23 mouse cellular contexts compared by ENCODE assay signal in genomic region chr4:137753199-137753598, GRCm38 (mm10). TPM values are rescaled to one million over a fixed set of nuclear protein-coding genes. Genes with fewer than 3 reads are reported as not detected.
"Had no signal": no experiment of that assay in that cellular context is flagged by ENCODE, and none has a peak within 500 bp of the region (broad histone marks: within the 10 kb centered on the region; RNA-seq: fewer than 3 reads in every experiment).

No protein-coding gene starts in this region.

- H3K4me3 ChIP-seq: layer of hippocampus, adult 2 months; left cerebral cortex, adult 2 months; lung, embryonic 15.5 days; midbrain, embryonic 10.5 days; midbrain, embryonic 13.5 days; myocyte; neural tube, embryonic 13.5 days; stomach, embryonic 15.5 days had no signal

- ATAC-seq: midbrain, embryonic 16.5 days had no signal

- H3K27ac ChIP-seq: kidney, postnatal 0 days; layer of hippocampus, adult 2 months; left cerebral cortex, adult 2 months; lung, embryonic 15.5 days; midbrain, embryonic 10.5 days; midbrain, embryonic 13.5 days; neural tube, embryonic 13.5 days; stomach, embryonic 15.5 days had no signal

- H3K9ac ChIP-seq: lung, embryonic 15.5 days; midbrain, embryonic 13.5 days; neural tube, embryonic 13.5 days; stomach, embryonic 15.5 days had no signal

- H3K4me2 ChIP-seq: lung, embryonic 15.5 days; midbrain, embryonic 13.5 days; neural tube, embryonic 13.5 days; stomach, embryonic 15.5 days had no signal

- DNase-seq: kidney, adult 18-20 months; kidney, adult 9 months; kidney, postnatal 25 days; layer of hippocampus, postnatal 36 days; lung, adult 18-20 months; lung, postnatal 10 days; lung, postnatal 36 days; retina, postnatal 1 day; right cerebral cortex, postnatal 25 days; spleen, adult 18-20 months; thymus, postnatal 25 days had no signal

- H3K4me1 ChIP-seq: megakaryocyte, embryonic 14.5 days had no signal

- H3K36me3 ChIP-seq: lung, embryonic 15.5 days; midbrain, embryonic 13.5 days; neural tube, embryonic 13.5 days; stomach, embryonic 15.5 days had no signal

- H3K9me3 ChIP-seq: lung, embryonic 15.5 days; megakaryocyte, embryonic 14.5 days; midbrain, embryonic 10.5 days; midbrain, embryonic 13.5 days; neural tube, embryonic 13.5 days; stomach, embryonic 15.5 days had no signal

- H3K27me3 ChIP-seq: midbrain, embryonic 13.5 days; neural tube, embryonic 13.5 days; stomach, embryonic 15.5 days had no signal

RNA-seq across cellular contexts. Expression of gene Alpl, which starts 43.0 kb away (rescaled TPM):
- total RNA-seq: monocyte, adult 5-6 weeks had no signal
